Mouse (Mus musculus) lung, adult 2 months (tissue): ENCODE results near the gene Serinc4.

Source experiments
- CTCF ChIP-seq: fragments of 200-500 bp; IDR thresholded peaks from 2 replicates; pipeline ENCODE4 v1.5.1; 2011; ENCODE audit warnings: mild to moderate bottlenecking, low read length, control low read depth; ENCODE audit not compliant: insufficient read depth
- POLR2A ChIP-seq: fragments of 200-500 bp; IDR thresholded peaks from 2 replicates; pipeline ENCODE4 v1.6.1; 2011; ENCODE audit warnings: low read depth, mild to moderate bottlenecking, control low read depth, low read length, borderline replicate concordance; ENCODE audit errors: extremely low read depth

DNA sequence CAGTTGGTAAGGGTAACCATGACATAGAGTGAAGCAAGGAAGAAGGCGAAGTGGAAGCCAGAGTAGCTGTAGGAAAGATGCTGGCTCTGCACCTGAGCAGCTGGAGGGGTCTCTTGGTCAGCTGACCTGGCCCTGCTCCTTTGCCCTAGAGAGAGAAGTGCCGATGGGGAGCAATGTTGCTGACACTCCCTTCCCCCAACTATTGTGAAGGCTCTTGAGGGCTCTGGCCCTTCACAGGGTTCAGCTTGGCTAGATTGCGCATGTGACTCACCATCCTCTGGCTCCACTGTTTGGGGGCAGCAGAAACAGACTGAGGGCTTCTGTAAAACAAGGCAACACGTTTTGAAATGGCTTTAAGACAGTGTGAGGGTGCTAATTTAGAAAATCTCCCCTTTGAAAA is 4.2 kb downstream of the Serinc4 start:
- no peak for TF ChIP-seq CTCF
- no peak for TF ChIP-seq POLR2A
